Mouse (Mus musculus): ENCODE measurements at regions not wholly inside any gene's neighbourhood (a gene's known extent, or its start where the extent isn't known, plus 50 kb on each side); places are given as distances from the start of the nearest gene placed in this dataset.

DNA sequence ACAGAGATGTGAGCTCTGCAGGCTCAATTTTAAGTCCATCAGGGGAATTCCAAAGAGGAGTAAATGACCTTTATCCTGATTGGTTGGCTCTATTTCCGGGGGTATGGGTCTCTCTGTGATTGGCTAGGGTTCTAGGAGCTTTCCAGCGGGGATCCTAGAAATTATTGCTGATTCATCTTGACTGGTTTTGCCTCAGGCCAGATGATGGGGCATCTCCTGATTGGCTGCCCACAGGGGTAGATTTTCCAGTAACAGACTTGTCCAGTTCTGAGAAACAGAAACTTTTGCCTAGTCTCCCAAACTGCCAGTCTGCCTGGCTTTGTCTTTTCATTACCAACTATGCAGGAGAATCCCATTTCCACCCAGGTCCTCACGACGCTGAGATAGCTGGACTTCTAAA lies 301.3 kb downstream of the Ins1 start:
- DNase-seq (ENCODE audit: low spot score) = no peak

DNA sequence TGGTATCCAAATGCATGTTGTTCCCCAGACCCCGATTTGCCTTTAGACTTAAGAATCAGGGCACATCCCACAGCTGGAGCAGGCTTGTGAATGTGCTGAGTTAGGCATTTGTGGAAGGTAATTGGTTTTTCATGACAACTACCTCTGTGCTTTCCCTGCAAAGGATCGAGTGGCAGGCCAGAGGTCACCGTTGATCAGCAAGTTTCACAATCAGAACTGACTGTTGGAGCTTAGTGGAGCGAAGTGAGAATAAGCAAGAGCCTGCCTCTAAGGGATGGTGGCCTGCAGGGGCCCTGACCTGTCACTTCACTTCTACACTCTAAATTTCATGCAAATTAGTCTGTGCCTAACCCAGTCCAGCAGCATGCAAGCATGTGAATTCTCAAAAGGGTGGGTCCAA lies 270.7 kb downstream of the Ins1 start:
- DNase-seq (ENCODE audit: low spot score) = no peak

- DNase-seq (ENCODE audit: low spot score) = no peak
Observed at GRCm38 (mm10) chr19:52525509-52525908, 261.4 kb downstream of the Ins1 start.

GRCm38 (mm10) chr19:52503331-52503730 lies 239.2 kb downstream of the Ins1 start:
- no peak for DNase-seq (ENCODE audit: low spot score)

Data from gastrocnemius, adult 18-20 months (tissue).